Mouse (Mus musculus): Measurements from ENCODE around the gene Pik3cb. TPM values are rescaled to one million over a fixed set of nuclear protein-coding genes. Genes with fewer than 3 reads are reported as not detected.

The Pik3cb gene
- total RNA-seq, 2 experiments from 2014 or later = 4.8 to 6.7 TPM

DNA sequence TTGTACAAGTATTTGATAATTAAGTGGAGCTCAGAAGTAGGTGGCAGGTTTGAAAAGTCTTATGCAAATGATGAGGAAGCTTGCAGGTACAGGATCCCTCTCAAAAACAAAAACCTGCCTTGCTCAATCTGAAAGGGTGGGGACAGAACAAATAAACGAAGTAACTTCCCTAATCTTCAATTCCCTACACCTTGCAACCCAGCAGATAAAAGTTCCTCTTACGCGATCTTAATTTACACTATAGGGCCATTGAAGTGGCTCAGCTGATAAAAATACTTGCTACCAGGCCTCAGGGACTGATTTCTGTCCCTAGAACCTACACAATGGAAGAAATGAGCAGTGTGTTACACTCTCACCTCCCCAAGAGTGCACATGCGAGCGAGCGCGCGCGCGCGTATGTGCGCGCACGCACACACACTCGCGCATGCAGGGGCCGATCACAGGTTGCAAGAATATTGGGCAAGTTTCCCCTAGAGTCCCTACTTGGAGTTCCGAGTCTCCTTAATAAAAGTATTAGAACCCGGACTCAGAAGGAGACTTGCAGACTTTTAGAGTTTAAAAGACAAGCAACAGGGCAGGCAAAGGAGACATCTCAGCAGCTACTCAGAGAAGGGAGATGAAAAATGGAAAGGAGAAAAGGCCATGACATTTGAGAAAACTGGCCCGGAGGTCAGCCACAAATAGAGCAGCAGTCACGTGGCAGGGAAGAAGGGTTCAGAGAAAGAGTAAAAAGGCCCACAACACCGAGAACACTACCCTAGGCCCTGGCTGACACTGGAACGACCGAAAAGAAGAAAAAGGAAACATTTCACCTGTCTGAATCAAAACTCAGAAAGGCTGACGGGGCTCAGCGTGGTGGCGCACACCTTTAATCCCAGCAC lies 6.7 kb upstream of the Pik3cb start:
- no peak for DNase-seq (ENCODE audit: low spot score)

DNA sequence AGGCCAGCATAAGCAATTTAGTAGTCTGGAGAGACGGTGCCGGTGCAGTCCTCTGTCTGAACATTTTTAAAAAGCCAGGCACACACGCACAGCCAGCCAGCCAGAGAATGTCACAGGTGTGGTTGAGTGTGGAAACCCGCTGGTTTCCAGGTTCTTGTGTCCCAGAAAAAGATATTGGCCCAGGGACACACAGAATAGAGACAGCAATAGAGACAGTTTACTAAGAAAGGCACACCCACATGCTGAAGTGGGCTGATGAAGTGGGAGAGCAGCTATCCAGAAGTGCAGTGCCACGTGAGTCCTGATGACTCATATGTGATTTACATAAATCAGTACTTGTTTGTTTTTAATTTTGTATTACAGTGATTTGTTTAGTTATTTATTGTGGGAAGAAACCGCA lies 5.3 kb upstream of the Pik3cb start:
- DNase-seq (ENCODE audit: low spot score) = no peak

DNA sequence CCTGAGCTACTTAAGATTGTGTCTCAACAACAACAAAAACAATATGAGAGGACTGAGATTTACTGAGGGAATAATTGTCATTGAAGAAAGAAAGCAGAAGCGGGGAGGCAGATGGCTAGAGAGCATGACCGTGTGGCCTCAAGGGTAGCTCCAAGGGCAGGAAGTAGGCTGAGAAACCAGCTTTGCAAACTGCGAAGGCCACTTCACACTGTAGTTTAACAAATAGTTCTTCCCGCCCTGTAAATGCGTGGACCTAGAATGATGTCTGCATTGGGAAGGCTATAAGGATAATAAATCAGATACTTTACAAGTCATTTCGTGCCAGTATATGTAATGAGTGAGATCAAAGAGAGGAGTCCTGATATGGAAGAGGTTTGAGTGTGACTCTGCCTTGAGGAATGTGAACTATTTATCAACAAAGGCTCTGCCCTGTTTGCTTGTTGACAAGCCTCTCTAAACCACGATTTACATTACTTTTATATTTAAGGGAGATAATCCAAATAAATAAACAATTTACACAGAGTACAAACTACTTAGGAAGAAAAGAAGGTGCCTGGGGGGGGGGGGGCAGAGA lies 4.1 kb upstream of the Pik3cb start:
- no peak for DNase-seq (ENCODE audit: low spot score)

DNA sequence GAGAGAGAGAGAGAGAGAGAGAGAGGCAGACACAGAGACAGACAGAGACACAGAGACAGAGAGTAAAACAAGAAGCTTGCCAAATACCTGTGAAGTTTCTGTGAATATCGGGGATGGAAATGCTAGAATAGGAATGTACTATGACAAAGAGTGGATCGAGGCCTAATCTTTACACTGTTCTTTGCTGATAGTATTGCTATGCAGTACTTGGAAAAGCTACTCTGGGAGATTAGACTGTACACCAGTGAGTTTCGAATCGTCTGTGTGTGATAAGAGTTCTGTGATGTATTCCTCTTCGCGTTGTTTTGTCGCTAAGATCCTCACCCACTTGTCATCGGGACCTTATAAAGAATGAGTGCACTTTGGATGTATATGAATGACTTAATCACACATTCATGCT lies 1.2 kb upstream of the Pik3cb start:
- no peak for DNase-seq (ENCODE audit: low spot score)

DNA sequence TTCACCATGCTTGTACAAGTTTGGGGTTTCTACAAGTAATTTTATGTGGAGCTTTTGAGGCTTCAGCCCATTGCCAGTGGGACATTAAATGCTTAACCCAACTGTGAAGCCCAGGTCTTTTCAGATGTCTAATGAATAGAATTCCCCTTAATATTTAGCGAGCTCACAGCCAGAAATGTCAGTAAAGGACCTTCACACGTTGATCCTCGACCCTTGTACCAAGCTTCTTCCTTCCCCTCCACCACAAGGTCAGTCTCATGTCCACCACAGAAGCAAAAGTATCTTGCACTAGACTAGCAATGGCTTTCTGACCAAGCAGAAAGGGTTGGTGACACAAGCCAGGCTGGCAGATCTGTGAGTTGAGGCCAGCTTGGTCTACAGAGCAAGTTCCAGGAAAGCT lies 750 bp upstream of the Pik3cb start:
- no peak for DNase-seq (ENCODE audit: low spot score)

DNA sequence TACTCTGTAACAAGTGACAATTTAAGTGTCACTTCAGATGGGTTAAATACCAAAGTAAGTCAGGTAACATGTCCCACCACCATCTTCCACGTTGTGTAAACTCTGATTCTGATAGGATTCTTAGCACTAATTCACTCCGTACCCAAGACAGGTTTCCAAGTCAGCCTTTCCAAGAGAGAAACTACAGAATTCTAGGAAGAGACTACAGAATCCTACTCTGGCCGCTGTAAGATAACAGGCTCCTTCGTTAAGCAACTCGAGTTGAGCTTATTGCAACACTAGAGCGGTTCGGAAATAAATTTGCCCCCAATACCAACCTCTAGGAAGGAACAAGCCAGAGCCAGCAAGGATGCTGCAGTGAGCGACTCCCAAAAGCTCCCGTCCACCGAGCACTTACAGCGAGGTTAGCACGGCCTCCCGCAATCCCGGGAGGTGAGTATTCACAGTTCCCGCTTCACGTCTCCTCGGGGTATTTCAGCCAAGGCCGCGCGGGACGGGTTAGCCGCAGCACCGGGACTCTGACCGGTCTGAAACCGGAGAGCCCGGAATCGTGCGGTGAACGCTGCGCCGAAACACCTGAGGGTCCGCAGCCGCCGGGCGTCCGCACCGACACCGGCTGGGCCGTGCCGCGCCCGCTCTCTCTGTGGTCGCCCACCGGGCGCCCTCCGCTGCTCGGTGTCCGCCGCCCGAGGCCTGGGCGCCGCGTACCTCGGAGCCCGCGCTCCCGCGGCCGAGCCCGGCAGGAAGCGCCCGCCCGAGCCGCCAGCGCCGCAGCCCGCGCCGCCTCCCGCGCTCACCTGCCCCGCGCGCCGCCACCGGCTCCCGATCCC lies 1.0 kb downstream of the Pik3cb start:
- peak; percentile 14 for DNase-seq (ENCODE audit: low spot score)

DNA sequence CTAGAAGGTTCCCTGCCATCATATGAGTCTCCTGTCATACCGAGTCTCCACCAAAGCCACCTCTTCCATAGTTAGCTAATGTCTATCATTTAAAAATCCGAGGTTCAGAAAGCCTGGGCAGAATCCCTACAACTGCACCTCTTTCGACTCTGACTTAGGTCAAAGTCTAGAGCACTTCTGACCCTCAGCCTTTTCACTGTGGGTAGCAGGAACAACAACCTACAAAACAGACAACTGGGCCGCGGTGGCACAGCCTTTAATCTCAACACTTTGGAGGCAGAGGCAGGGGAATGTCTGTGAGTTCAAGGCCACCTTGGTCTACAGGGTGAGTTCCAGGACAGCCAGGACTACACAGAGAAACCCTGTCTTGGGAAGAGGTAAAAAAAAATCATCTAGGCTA lies 3.1 kb downstream of the Pik3cb start:
- DNase-seq (ENCODE audit: low spot score) = no peak

DNA sequence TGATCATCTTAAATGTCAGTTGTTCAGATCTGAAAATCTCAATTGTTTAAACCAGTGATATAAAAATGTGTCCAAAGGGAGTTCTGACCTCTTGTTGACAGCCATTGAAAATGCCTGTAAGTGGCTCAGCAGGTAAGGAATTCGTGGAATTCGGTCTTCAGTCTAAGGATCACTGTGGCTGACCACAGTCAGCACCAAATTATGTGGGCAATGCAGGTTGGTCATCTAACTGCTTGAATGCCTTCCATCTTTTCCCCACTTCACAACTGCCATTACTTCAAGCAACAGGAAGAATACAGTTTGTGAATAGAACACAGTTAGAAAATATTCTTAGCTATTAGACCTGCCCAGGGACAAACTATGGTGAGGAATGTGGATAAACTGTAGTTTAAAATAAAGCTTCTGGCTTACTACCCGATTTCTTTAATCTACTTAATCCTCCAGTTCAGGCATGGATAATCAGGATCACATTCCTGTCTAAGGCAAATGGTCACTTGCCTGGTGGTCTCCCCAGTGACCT lies 8.4 kb downstream of the Pik3cb start:
- DNase-seq (ENCODE audit: low spot score) = no peak

DNA sequence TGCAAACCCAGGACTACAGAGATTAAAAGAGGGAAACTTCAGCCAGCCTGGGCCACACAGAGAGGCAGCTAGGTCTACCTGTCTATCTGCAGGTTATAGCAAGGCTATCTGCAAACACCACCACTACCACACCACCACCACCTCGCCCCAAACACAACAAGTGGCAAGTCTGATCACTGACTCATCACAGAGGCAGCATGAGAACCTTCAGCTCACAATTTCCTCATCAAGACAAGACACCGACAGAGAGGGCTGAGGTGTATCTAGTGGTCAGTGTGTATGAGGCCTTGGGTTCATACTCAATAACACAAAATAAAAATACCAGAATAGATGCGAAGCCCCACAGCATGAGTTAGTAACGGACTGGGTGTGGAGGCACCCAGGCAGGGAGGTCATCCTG lies 9.3 kb downstream of the Pik3cb start:
- no peak for DNase-seq (ENCODE audit: low spot score)

DNA sequence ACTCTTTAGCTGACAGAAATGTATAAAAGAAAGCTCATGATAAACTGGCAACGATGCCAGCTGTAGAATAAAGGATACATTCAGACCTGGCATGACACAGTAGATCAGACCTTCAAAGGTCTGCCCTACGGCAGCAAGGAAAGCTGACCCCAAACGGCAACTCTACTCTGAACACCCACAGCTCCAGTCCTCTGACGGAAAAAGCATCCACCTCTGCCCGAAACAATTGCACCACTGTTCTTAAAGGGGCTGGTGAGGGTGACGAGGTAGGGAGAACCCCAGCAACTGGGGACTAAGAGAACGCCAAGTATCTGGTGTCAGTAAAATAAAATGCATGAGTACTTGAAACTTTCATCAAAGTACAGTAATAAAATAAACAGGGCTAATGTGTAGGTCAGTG lies 12.8 kb downstream of the Pik3cb start:
- no peak for DNase-seq (ENCODE audit: low spot score)

DNA sequence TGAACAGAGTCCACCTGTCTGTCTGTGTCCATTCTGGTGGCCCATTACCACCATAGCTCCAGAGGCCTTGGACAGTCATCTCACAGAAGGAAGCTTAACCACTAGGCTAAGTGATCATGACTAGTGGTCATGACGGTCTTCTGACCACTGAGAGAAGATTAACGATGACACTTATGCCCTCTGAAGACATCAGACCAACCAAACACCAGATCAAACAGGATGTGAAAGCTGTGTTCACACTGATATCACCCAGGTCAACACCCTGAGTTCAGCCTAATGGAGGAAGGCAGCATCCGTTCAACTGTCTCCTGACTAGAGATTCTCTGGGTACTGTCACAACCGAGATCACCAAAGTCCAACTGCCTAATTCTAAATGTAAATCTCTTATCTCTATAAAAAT lies 17.7 kb downstream of the Pik3cb start:
- DNase-seq (ENCODE audit: low spot score) = no peak

DNA sequence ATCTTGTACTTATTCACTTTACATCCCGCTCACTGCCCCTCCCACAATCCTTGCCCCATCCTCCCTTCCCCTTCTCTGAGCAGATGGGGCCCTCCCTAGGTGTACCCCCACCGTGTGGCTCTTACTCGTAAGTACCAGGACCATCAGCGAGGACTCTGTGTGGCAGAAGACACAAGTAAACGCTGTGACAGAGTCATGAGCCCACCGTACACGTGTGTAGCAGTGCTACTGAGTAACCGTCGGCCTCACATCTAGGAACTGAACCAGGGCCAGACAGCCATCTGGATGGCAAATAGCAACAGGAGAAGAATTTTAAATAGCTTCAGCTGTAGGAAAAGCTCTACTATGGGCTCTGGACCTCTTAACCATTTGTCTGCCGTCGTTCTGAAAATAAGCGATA lies 28.0 kb downstream of the Pik3cb start:
- no peak for DNase-seq (ENCODE audit: low spot score)

DNA sequence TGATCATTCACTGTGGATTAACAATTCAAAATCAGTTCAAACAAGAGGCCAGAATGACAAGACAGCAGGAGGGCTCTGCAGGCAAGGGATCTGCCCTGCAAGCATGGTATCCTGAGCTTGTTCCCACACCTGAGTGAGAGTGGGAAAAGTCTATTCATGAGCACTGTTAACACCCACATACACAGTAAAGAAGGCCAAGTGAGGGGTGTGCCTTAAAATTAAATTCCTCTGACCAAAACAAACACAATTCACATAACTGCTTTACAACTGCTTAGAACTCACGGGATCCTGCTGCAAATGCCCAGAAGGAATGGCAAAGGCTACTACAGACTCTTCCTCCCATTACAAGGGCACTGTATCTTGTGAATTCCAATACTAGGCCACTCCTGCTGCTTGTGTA lies 29.3 kb downstream of the Pik3cb start:
- DNase-seq (ENCODE audit: low spot score) = no peak

DNA sequence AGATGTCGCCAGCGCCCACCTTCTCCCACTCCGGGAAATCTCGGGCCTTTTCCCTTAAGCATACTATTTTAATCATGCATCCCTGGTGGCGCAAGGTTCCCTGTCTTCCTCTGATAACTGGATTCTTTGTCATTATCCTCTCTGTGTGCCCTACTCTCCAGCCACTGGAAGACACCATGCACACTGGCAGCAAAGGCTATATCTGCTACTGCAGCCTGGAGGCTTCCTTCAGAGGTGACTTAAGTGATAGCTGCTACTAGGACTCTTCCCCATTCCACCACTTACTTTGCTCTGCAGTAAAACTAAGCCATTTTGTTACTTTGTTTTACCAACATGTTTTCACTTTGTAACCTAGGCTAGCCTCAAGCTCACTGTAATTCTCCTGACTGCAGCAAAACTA lies 30.2 kb downstream of the Pik3cb start:
- DNase-seq (ENCODE audit: low spot score) = no peak

DNA sequence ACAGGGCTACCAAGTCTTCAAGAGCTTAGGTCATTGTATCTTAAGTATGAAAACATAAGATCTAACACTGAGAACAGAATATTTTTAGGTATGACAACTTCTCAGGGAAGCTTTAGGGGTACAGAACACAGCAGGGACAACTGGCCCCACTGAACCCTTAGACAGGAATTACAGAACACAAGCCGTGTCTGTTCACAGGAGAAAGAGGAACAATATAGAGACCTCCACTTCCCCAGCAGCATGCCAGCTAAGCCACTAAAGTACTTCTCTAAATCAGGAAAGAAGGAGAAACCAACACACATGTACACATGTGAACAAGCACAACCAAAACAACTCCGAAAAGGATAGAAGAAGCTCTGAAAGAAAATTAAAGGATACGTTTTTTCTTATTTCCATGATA lies 30.8 kb downstream of the Pik3cb start:
- no peak for DNase-seq (ENCODE audit: low spot score)

DNA sequence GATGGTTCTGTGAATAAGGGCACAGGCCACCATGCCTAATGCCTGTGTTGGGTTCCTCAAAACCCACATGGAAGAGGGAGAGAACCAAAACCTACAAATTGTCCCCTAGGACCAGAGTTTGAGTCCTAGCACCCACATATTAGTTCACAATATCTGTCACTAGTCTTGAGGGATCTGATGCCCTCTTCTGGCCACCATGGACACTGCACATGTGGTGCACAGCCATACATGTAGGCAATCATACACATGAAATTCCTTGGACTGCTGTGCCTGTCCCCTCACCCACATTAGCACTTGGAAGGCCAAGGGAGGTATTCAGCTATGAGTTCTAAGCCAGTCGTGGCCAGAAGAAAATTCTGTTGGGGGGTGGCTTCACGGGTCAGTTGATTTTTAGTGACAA lies 36.0 kb downstream of the Pik3cb start:
- no peak for DNase-seq (ENCODE audit: low spot score)

DNA sequence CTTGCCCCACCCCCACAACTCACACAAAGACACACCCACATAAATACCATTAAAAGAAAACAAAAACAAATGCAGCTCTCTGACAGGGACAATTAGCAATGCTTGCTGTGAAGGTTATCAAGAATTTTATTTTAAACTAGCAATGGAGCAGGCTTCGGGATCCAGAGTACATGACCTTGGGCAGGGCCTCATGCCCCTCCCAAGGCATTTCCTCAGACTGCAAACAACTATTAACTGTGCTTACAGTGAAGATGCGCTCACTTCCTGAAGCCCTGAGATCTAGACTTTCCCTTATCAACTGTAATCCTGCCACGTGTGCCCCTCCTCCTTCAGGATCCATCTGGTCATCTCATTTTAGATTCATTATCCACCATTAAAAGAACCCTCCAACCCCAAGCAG lies 36.6 kb downstream of the Pik3cb start:
- no peak for DNase-seq (ENCODE audit: low spot score)

DNA sequence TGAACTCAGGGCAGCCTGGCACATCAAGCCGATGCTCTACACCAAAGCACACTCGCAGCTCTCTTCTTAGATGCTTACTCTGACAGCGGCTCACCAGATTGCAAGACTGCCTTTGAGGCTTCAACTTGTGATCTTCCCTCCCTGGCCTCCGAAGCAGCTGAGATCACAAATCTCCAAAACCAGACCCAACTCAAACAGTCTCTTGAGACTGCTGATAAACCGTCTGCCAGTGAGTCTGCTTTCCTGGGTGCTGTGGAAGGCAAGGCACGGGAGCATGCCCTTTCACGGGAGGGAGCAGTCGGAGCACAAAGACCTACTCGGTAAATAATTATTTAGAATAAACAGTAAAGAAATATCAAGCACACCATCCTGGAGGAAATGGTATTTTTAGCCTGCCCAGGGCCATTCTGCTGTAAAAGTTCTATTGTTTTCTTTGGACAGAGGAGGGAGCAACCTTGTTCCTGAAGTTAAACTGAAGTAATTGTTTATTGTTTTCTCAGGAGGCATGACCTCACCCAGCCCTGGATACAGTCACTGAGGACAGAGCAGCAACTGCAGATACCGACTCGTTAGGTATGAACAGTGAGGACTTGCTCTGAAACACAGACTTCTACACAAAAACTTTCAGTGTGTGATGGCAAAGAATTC lies 41.8 kb downstream of the Pik3cb start:
- DNase-seq (ENCODE audit: low spot score) = peak; percentile 7

DNA sequence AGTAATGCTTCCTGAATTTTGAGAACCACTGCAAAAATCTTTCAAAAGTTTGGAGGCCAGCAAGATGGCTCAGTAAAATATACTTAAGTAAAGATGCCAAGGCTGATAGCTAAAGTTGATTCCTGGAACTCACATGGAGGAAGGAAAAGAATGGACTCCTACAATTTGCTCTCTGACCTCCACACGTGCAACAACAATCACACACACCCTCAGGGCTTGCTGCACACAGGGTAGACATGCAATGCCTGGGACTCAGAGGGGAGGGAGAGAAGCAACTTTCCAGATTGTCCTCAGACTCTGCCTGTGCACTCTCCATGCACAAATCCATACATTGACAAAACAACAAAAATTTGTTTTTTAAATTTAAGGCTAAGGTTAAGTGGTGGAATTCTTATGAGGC lies 42.8 kb downstream of the Pik3cb start:
- no peak for DNase-seq (ENCODE audit: low spot score)

DNA sequence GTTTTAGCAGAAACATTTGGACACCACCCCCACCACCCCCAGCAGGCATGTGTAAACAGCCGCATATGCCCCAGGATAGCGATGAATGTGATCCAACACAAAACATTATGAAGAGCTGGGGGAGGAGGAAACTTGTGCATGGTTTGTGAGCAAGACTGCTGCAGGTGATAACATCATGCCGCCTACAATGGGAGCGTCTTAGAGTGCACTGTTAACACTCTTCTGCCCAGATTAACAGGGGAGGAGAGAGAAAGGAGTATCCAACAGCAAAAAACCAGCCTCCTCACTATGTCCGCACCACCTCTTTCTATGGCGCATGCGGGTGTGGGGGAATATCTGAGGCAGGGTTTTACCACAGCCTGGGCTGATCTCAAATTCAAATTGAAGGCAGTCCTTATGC lies 45.2 kb downstream of the Pik3cb start:
- DNase-seq (ENCODE audit: low spot score) = no peak

DNA sequence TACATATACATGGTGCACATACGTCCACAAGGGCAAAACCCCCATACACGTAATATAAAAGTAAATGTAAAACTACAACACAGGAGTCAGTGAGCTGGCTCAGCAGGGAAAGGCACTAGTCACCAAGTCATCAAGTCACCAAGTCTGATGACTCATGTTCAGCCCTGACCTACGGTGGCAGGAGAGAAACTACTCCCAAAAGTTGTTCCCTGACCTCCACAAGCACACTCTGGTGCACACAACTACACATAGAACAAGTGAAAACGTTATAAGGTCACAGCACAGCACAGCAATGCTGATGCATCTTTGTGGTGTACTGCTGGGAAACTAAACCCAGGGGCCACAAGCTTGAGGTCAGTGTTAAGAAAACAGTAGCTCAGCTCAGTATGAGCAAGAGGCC lies 49.9 kb downstream of the Pik3cb start:
- DNase-seq (ENCODE audit: low spot score) = no peak

DNA sequence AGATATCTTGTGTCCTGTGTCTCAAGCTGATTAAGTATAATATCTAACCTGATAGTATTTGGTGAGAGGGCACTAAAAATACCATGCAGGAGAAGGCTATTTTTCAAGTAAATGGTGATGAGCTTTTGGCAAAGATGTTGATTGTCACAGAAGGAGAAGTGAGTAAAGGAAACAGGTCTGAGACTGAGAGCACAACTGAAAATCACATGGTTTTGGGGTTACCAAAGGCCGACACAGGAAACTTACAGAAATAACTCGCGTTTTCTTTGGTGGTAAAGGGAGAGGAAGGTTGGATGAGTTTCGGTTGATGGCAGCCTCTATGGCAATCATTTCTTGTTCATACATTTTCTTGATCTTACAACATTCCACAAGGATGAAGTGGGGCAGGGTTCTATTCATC lies 50.5 kb downstream of the Pik3cb start:
- no peak for DNase-seq (ENCODE audit: low spot score)
